Mouse (Mus musculus) urinary bladder, postnatal 0 days (tissue): Measurements from ENCODE around the gene Anxa11. TPM values are rescaled to one million over a fixed set of nuclear protein-coding genes. Genes with fewer than 3 reads are reported as not detected.

ENCODE experiments used
- microRNA-seq: library from miRNA; unstranded; fragments of <30 nt; microRNA quantifications from one replicate; pipeline ENCODE4, GENCODE M21; 2016
- polyA plus RNA-seq: library from polyadenylated mRNA; unstranded; fragments of >200 nt; fragmentation: Nextera tagmentation; extraction: Ambion mirVana; gene quantifications from 2 replicates; pipeline ENCODE4 v1.2.1, GENCODE M21; 2015

Anxa11 gene
- polyA plus RNA-seq, result 30.5 and 33.0 TPM in 2 replicates

DNA sequence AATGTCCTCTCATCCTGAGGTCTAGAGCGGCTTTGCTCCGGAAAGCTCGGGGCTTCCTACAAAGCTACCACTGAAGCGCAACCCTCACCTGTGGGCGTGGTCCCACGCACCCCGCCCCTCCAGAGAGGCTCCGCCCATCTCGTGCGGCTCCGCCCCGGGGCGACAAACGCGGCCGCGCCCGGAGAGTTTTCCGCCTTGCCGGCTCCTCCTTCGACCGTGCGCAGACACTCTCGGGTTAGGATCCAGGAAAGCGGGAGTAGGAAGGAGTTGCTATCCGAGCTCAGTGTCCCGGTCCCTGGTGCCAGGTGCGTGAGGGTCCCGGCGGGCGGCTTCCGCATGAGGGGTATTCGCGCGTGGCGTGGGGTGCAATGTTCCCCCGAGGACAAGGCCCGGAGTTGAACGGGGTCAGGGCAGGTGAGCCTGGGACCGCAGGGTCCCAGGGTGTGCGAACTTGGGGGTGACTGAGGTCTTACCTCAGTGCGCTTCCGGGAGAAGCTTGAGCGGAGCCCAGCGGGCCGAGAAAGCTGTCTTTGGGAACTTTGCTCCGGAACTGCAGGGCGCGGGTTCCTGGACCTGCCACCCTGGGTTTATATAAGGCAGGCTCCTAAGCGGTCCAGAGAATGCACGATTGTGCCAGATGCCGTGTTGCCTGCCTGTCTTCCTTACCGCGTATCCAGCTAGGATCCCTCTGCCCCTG lies at the start of gene Anxa11:
TSS of gene Anxa11 (plus strand) at position 166 of the 697 bp plus-strand sequence.

GRCm38 (mm10) chr14:25903000-25903399 lies 61.0 kb downstream of the Anxa11 start, which contains the start of gene Plac9a:
Plac9a (minus strand) TSS chr14:25903100.

GRCm38 (mm10) chr14:25927562-25927881 lies 85.6 kb downstream of the Anxa11 start, which contains the start of gene Tmem254a:
Tmem254a (minus strand) TSS chr14:25927672.

Small RNA genes lying within 50 kb of the gene (microRNA-seq; reads per million reads assigned to microRNA genes)
- gene Gm23701, result not detected

Other genes starting within 250 kb of the Anxa11 start
- 12.9 and 13.3 TPM in 2 replicates for gene Ppif, start 148.0 kb upstream of the Anxa11 start, polyA plus RNA-seq
- gene Zcchc24, start 73.1 kb upstream of the Anxa11 start, polyA plus RNA-seq, result 19.2 and 19.6 TPM in 2 replicates
- gene Plac9a, start 60.9 kb downstream of the Anxa11 start, polyA plus RNA-seq, result 7.1 and 9.6 TPM in 2 replicates
- 2.7 and 3.7 TPM in 2 replicates for gene Tmem254a, start 85.5 kb downstream of the Anxa11 start, polyA plus RNA-seq
- gene Cphx1, start 96.1 kb downstream of the Anxa11 start, polyA plus RNA-seq, result not detected in 2 replicates
- gene Duxbl1, start 136.4 kb downstream of the Anxa11 start, polyA plus RNA-seq, result 1.3 and 2.0 TPM in 2 replicates
- 146 and 171 TPM in 2 replicates for gene Gm9780, start 200.6 kb downstream of the Anxa11 start, polyA plus RNA-seq
- 55.7 and 56.5 TPM in 2 replicates for gene Tmem254c, start 225.2 kb downstream of the Anxa11 start, polyA plus RNA-seq
- gene Cphx2, start 239.4 kb downstream of the Anxa11 start, polyA plus RNA-seq, result not detected in 2 replicates
- gene Cphx3, start 240.1 kb downstream of the Anxa11 start, polyA plus RNA-seq, result not detected in 2 replicates